Mouse (Mus musculus) embryonic facial prominence, embryonic 14.5 days (tissue): ENCODE results near the gene Rbfox3. TPM values are rescaled to one million over a fixed set of nuclear protein-coding genes. Genes with fewer than 3 reads are reported as not detected.

Experiments
- ATAC-seq: fragments of 200-750 bp; cut with Nextera tagmentation; 2 replicates; pipeline ENCODE4 v1.8.0; 2017; ENCODE audit warnings: low read depth, moderate number of reproducible peaks, moderate TSS enrichment
- DNase-seq: peaks from one replicate; pipeline ENCODE4 v3.0.0-alpha.2; 2015; ENCODE audit warnings: low spot score
- H3K27ac ChIP-seq: fragments of 300-500 bp; sonication (generic); replicated peaks from 2 replicates; pipeline ENCODE4 v1.5.1; 2014; ENCODE audit warnings: low read depth, mild to moderate bottlenecking, low read length, moderate library complexity
- H3K27me3 ChIP-seq: fragments of 300-500 bp; sonication (generic); replicated peaks from 2 replicates; pipeline ENCODE4 v1.6.1; 2014; ENCODE audit warnings: low read length; ENCODE audit not compliant: control insufficient read depth, insufficient read depth
- H3K36me3 ChIP-seq: fragments of 300-500 bp; sonication (generic); 2 replicates; pipeline ENCODE4 v1.6.1; 2014; ENCODE audit warnings: low read length, mixed read lengths; ENCODE audit not compliant: control insufficient read depth, insufficient read depth
- H3K4me1 ChIP-seq: fragments of 300-500 bp; sonication (generic); 2 replicates; pipeline ENCODE4 v1.6.1; 2014; ENCODE audit warnings: antibody characterized with exemption, low read length; ENCODE audit not compliant: control insufficient read depth, insufficient read depth
- H3K4me2 ChIP-seq: fragments of 300-500 bp; sonication (generic); 2 replicates; pipeline ENCODE4 v1.6.1; 2014; ENCODE audit warnings: low read depth, mild to moderate bottlenecking, low read length, moderate library complexity, mixed read lengths
- H3K4me3 ChIP-seq: fragments of 300-500 bp; sonication (generic); 2 replicates; pipeline ENCODE4 v1.5.1; 2014; ENCODE audit warnings: low read depth, mild to moderate bottlenecking, low read length
- H3K9ac ChIP-seq: fragments of 300-500 bp; sonication (generic); 2 replicates; pipeline ENCODE4 v1.6.1; 2014; ENCODE audit warnings: low read depth, mild to moderate bottlenecking, low read length, moderate library complexity, mixed read lengths
- H3K9me3 ChIP-seq: fragments of 300-500 bp; sonication (generic); 2 replicates; pipeline ENCODE4 v1.6.1; 2016; ENCODE audit warnings: low read length; ENCODE audit not compliant: control insufficient read depth
- whole genome bisulfite sequencing: fragments of 180-500 bp; shearing (Covaris S2); extraction: QIAGEN DNeasy Blood & Tissue Kit; methylation state at CpG from one replicate; pipeline ENCODE4 v1.1.7; 2014; 5-methylcytosine and 5-hydroxymethylcytosine counted together
- polyA plus RNA-seq: library from polyadenylated mRNA; unstranded; fragments of >200 nt; fragmentation: Nextera tagmentation; extraction: Ambion mirVana; gene quantifications from 2 replicates; pipeline ENCODE4 v1.2.1, GENCODE M21; 2014

The Rbfox3 gene
- polyA plus RNA-seq, 1 experiment from 2014 or later = 3.4 TPM

DNA sequence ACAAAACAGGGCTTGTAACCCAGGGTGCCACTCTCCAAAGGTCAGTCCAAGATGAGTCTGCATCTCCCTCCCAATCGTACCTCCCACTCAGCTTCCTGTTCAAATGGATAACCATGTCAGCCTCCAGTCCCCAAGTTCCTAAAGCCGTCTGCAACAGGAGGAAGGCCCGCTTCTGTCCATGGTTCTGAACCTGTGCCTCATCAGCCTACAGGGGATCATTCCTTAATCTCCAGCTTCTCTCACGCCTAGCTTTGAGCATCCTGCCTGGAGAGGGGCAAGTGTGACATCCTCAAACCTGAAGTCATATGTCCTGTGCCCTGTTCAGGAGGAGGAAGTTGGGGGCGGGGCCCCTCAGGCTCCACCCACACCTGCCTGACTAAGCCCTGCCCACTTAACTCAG is 15.7 kb upstream of the Rbfox3 start:
- WGBS = 6% methylated on average over 5 of the region's 5 CpGs
- Histone ChIP-seq H3K4me1 (no peaks in the 10 kb centered on the region), H3K36me3 (no peaks in the 10 kb centered on the region), H3K27ac (no peak overlapping the region), H3K4me3 (no peak overlapping the region), H3K9me3 (peaks cover 13% of the 10 kb centered on the region), H3K27me3 (0 out of 2 replicates have a peak, but pooled peaks cover 3% of the 10 kb centered on the region), H3K4me2 (no peak overlapping the region), H3K9ac (no peak overlapping the region)
- no peak for ATAC-seq
- peak; percentile 64 for DNase-seq

DNA sequence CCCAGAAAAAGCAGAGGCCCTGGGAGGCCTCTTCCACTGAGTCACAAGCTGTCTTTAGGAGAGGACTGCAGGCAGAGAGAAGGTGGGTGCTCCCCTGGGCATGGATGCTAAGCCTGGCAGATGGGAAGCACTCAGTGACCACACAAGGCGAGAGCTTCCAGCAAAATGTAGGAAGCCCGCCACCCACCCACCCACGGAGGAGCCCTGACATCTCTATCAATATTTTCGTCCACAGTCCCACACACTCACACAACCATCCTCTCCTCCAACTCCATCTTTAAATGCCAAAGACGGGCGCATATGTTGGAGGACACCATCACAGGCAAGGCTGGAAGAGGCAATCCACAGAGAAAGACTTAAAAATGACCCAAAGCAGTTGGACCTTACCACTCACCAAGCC is 10.5 kb upstream of the Rbfox3 start:
- Histone ChIP-seq H3K27me3 (0 out of 2 replicates have a peak, but pooled peaks cover 3% of the 10 kb centered on the region), H3K9me3 (no peaks in the 10 kb centered on the region), H3K27ac (no peak overlapping the region), H3K4me1 (peaks cover 3% of the 10 kb centered on the region), H3K9ac (no peak overlapping the region), H3K4me3 (no peak overlapping the region), H3K4me2 (no peak overlapping the region), H3K36me3 (no peaks in the 10 kb centered on the region)
- ATAC-seq = no peak
- no peak for DNase-seq
- WGBS = 79% methylated on average over 6 of the region's 6 CpGs

DNA sequence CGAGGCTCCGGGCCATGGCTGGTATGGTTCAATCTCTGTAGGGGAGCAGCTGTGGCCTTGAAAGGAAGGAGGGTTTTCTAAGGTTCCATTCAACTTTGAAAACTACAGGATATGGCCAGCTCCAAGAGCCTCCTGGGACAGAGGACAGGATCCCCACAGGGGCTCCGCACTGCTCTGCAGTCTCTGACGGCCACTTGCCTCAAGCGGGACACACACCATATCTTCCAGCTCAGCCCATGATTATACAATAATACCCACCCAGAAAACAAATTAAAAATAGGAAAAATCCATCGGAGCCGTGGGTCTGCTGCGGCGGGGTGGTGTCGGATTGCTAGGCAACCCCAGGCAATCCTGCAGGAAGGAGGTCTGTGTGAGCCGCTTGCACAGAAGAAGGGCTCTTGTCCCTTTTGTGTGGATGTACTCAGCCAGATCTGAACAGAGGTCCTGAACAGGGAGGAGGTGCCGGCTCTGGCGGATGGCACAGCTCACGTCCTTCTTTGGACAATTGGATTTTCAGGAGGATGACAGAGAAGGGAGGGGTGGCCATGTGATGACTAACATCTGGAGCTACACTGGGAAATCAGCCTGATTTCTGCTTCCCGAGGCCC is 5.1 kb upstream of the Rbfox3 start:
- Histone ChIP-seq H3K9me3 (no peaks in the 10 kb centered on the region), H3K4me3 (no peak overlapping the region), H3K27ac (no peak overlapping the region; the same call in 1 of the 2 replicates), H3K4me2 (peak overlapping the region; percentile 3; the same call in 1 of the 2 replicates), H3K36me3 (no peaks in the 10 kb centered on the region), H3K4me1 (peaks cover 5% of the 10 kb centered on the region), H3K9ac (no peak overlapping the region), H3K27me3 (peaks cover 10% of the 10 kb centered on the region)
- DNase-seq (no peak), ATAC-seq (0 out of 2 replicates have a peak, but pooled peaks have one; percentile 50)
- 13% methylated on average over 15 of the region's 15 CpGs for WGBS

DNA sequence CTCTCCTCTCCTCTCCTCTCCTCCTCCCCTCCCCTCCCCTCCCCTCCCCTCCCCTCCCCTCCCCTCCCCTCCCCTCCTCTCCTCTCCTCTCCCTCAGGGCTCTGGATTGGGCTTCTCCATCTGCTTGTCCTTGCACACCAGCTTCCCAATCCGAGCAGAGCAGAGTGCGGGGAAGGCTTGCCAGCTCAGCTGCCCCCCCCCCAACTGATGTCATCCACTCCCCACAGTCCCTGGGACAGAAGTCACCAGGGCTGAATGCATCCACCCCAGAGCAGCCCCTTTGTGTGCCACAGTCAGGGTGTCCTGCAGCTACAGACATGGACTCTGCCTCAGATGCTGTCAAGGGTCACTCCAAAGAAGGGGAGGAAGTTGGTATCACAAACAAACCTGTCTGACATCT is 4.5 kb upstream of the Rbfox3 start:
- no peak overlapping the region for H3K4me2 ChIP-seq
- peaks cover 15% of the 10 kb centered on the region for H3K27me3 ChIP-seq
- no peak overlapping the region for H3K27ac ChIP-seq
- ATAC-seq = no peak
- H3K36me3 ChIP-seq = no peaks in the 10 kb centered on the region
- no peak overlapping the region for H3K4me3 ChIP-seq
- peaks cover 5% of the 10 kb centered on the region for H3K4me1 ChIP-seq
- H3K9ac ChIP-seq = no peak overlapping the region
- no peaks in the 10 kb centered on the region for H3K9me3 ChIP-seq
- no CpG with 5 or more reads among the region's 2 CpGs for WGBS
- DNase-seq = no peak

DNA sequence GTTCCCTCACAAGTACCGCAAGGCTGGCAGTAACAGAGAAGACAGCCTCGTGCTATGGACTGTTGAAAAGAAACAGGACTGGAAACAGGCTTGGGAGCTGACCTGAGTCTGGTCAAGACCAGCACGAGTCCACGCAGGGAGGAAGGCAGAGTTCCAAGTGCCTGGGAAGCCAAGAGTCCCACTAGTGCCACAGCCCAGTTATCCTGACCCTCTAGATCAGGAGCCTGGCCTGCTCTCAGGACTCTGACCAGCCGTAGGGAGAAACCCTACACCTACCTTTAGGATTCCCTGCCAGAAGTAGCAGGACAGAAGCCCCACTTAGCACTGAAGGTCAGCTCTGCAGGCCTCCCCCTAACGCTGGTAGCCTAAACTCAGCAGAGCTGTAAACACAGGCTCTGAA is 1.3 kb upstream of the Rbfox3 start:
- H3K27me3 ChIP-seq = peaks cover 47% of the 10 kb centered on the region
- no peak for DNase-seq
- peaks cover 11% of the 10 kb centered on the region for H3K4me1 ChIP-seq
- WGBS = 53% methylated on average over 6 of the region's 6 CpGs
- no peak for ATAC-seq
- no peaks in the 10 kb centered on the region for H3K36me3 ChIP-seq
- H3K9me3 ChIP-seq = no peaks in the 10 kb centered on the region
- no peak overlapping the region for H3K4me2 ChIP-seq
- no peak overlapping the region for H3K27ac ChIP-seq
- H3K9ac ChIP-seq = no peak overlapping the region
- no peak overlapping the region for H3K4me3 ChIP-seq

DNA sequence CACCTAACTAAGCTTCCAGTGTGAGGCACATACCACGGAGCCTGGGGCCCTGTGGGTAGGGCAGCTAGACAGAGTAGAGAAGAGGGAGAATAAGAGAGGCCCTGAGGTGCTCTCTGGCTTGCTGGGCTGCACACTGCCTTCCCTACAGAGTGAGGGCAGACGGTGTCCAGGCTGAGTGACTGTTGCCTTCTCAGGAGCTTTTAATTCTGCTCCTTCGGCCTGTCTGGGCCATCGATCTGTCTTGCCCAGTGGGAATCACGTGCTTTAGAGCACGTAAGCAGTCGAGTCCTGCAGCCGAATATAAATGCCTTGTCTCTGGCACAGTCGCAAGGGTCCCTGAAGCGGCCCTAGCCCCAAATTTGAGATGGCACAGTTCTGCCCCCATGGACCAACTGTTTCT is 641 bp downstream of the Rbfox3 start:
- Histone ChIP-seq H3K36me3 (no peaks in the 10 kb centered on the region), H3K27me3 (peaks cover 66% of the 10 kb centered on the region), H3K4me2 (no peak overlapping the region), H3K9ac (no peak overlapping the region), H3K4me1 (peaks cover 11% of the 10 kb centered on the region), H3K4me3 (no peak overlapping the region), H3K27ac (no peak overlapping the region), H3K9me3 (no peaks in the 10 kb centered on the region)
- ATAC-seq = no peak
- no peak for DNase-seq
- WGBS = 69% methylated on average over 10 of the region's 10 CpGs

DNA sequence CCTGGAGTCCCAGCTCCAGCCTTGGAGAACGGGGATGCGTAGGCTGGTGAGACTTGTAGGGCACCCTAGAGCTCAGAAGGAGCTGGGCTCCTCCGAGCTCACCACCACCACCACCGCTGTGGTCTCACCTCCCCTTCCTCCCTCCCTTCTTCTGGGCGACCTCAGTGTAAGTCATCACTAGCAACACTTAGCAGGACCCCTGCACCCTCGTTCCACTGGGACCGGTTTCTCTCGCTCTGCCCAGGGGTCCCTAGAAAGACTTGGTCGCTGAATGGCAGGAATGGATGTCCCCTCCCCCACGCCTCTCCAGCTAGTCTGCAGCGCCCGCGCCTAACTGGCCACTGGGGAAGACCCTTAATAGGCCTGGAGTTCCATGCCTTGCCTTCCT is 1.6 kb downstream of the Rbfox3 start:
- 0% methylated on average over 10 of the region's 13 CpGs for WGBS
- H3K4me2 ChIP-seq = peak overlapping the region; percentile 94
- peaks cover 71% of the 10 kb centered on the region for H3K27me3 ChIP-seq
- peak overlapping the region; percentile 48 for H3K4me3 ChIP-seq
- H3K9ac ChIP-seq = peak overlapping the region; percentile 57; the same call in 1 of the 2 replicates
- H3K9me3 ChIP-seq = no peaks in the 10 kb centered on the region
- peaks cover 11% of the 10 kb centered on the region for H3K4me1 ChIP-seq
- H3K36me3 ChIP-seq = no peaks in the 10 kb centered on the region
- no peak overlapping the region; the same call in 1 of the 2 replicates for H3K27ac ChIP-seq
- DNase-seq (peak; percentile 17), ATAC-seq (no peak)

DNA sequence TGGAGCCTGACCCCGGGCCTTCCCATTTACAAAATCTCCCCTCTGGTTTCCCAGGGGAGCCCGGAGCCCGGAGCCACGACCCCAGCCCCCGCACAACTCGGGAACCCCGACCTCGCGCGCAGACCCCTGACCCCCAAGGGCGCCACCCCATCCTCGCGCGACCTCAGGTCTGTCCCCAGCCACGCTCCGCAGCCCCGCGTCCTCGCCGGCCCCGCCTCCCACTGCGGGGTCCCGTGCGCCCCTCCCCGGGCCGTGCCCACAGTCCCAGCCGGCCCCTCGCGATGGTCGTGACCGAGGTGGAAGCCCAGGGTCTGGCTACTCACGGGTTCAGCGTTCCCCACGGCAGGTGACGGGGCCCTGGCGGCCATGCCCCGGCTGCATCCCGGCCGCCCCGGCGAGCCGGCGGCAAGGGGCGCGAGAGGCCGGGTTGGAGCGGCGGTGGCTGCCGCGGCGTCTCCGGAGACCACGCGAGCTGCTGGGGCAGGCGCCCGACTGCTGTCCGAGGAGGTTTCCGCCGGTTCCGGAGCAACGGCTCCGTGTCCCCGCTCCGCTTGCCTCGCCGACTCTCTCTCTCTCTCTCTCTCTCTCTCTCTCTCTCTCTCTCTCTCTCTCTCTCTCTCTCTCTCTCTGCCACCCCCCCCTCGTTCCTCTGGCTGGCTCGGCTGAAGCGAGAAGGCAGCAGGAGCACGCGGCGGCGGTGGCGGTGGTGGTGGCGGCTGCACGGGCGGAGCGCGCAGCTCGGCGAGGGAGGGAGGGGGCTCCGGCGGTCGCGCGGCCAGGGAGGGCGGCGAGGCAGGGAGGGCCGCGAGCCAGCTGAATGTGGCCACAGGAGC is 2.2 kb downstream of the Rbfox3 start:
- no peak overlapping the region; the same call in 1 of the 2 replicates for H3K27ac ChIP-seq
- H3K4me1 ChIP-seq = peaks cover 11% of the 10 kb centered on the region
- H3K27me3 ChIP-seq = peaks cover 72% of the 10 kb centered on the region
- H3K4me3 ChIP-seq = peak overlapping the region; percentile 48
- under 1% methylated on average over 23 of the region's 90 CpGs for WGBS
- H3K9me3 ChIP-seq = no peaks in the 10 kb centered on the region
- peak overlapping the region; percentile 57 for H3K9ac ChIP-seq
- ATAC-seq (peak; percentile 34), DNase-seq (no peak)
- peak overlapping the region; percentile 94 for H3K4me2 ChIP-seq
- no peaks in the 10 kb centered on the region for H3K36me3 ChIP-seq
